Mouse (Mus musculus) olfactory bulb, adult 2 months (tissue): ENCODE data around the gene Pex7. TPM values are rescaled to one million over a fixed set of nuclear protein-coding genes. Genes with fewer than 3 reads are reported as not detected.

Experiments
- H3K27ac ChIP-seq: fragments of 200-500 bp; 2 replicates; pipeline ENCODE4 v1.5.1; 2012; ENCODE audit warnings: low read depth, low read length; ENCODE audit not compliant: insufficient read depth
- H3K4me1 ChIP-seq: fragments of 200-500 bp; 2 replicates; pipeline ENCODE4 v1.6.1; 2012; ENCODE audit warnings: low read length; ENCODE audit not compliant: control insufficient read depth, insufficient read depth
- H3K4me3 ChIP-seq: fragments of 200-500 bp; 2 replicates; pipeline ENCODE4 v1.5.1; 2012; ENCODE audit warnings: mild to moderate bottlenecking, low read depth, low read length, moderate library complexity; ENCODE audit not compliant: insufficient read depth
- CTCF ChIP-seq: fragments of 200-500 bp; IDR thresholded peaks from 2 replicates; pipeline ENCODE4 v1.5.1; 2012; ENCODE audit warnings: low read depth, mild to moderate bottlenecking, low read length, moderate library complexity; ENCODE audit not compliant: insufficient read depth
- POLR2A ChIP-seq: fragments of 200-500 bp; IDR thresholded peaks from 2 replicates; pipeline ENCODE4 v1.6.1; 2012; ENCODE audit warnings: mild to moderate bottlenecking, low read depth, low read length, moderate library complexity; ENCODE audit not compliant: insufficient read depth
- WGBS: fragments of 180-500 bp; shearing (Covaris S2); methylation state at CpG from one replicate; pipeline ENCODE4 v1.1.7; 2018; 5-methylcytosine and 5-hydroxymethylcytosine counted together
- polyA plus RNA-seq: library from polyadenylated mRNA; stranded (reverse); fragments of >200 nt; gene quantifications from 2 replicates; pipeline ENCODE4 v1.2.4, GENCODE M21; 2012; ENCODE audit warnings: low replicate concordance; ENCODE audit not compliant: missing spikeins, insufficient read depth, insufficient read length

Pex7 gene
- polyA plus RNA-seq, 1 experiment, result not detected

DNA sequence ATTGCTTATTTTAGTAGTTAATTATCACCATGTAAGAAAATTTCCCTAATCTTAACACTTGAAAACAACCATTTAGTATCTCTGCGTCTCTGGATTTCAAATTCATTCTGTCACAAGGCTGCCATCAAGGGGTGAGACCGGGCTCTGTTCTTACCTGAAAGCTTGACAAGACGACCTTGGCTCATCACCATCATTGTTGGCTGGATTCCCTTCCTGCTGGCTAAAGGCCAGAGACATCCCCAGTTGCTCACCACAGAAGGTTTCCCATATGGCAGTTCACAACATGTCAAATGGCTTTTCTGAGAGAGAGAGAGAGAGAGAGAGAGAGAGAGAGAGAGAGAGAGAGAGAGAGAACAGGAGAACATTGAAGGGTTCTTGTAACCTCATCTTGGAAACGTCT lies 14.9 kb upstream of the Pex7 start:
- Histone ChIP-seq H3K27ac (no peak overlapping the region), H3K4me3 (no peak overlapping the region), H3K4me1 (no peaks in the 10 kb centered on the region)
- no peak for TF ChIP-seq POLR2A
- TF ChIP-seq CTCF, result no peak
- WGBS, result 44% methylated on average over 4 of the region's 4 CpGs

DNA sequence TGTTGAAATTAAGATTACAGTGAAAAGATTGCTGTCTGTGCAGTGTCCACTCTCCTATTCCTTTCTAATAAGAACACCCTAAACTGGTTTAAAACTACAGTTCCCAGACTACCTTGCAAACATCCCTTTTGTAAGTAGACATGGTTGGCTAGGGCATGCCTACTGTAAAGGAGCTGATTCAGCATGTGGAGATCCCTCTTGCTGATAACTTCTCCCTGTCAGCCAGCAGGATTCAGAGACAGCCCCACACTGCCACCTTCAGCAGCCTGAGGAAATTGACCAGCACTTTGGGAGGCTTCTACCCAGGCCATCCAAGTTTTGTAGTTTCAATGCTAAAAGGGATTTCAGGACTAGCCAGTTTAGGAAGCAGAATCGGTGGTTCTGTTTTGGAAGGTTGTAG lies 7.8 kb upstream of the Pex7 start:
- H3K4me1 ChIP-seq, result no peaks in the 10 kb centered on the region
- H3K27ac ChIP-seq, result no peak overlapping the region
- WGBS, result 63% methylated on average over 1 of the region's 1 CpGs
- no peak overlapping the region for H3K4me3 ChIP-seq
- no peak for TF ChIP-seq POLR2A

- Histone ChIP-seq H3K4me1 (no peaks in the 10 kb centered on the region), H3K4me3 (no peak overlapping the region), H3K27ac (no peak overlapping the region)
- 82% methylated on average over 4 of the region's 4 CpGs for WGBS
- TF ChIP-seq POLR2A (no peak), CTCF (no peak)
These were observed 6.3 kb upstream of the Pex7 start for GRCm38 (mm10) chr10:19913806-19914205.

- Histone ChIP-seq H3K27ac (no peak overlapping the region), H3K4me1 (no peaks in the 10 kb centered on the region), H3K4me3 (no peak overlapping the region)
- no peak for TF ChIP-seq CTCF
- TF ChIP-seq POLR2A, result no peak
- WGBS, result 33% methylated on average over 1 of the region's 1 CpGs
These were observed 4.1 kb upstream of the Pex7 start for GRCm38 (mm10) chr10:19911583-19911982.

GRCm38 (mm10) chr10:19910516-19910915 lies 3.0 kb upstream of the Pex7 start:
- Histone ChIP-seq H3K4me3 (no peak overlapping the region), H3K27ac (no peak overlapping the region), H3K4me1 (no peaks in the 10 kb centered on the region)
- TF ChIP-seq CTCF (no peak), POLR2A (no peak)
- WGBS, result 84% methylated on average over 2 of the region's 2 CpGs

GRCm38 (mm10) chr10:19908076-19908475 lies 587 bp upstream of the Pex7 start:
- no peak for TF ChIP-seq CTCF
- H3K4me3 ChIP-seq, result no peak overlapping the region
- H3K27ac ChIP-seq, result no peak overlapping the region
- WGBS, result 75% methylated on average over 2 of the region's 2 CpGs
- peaks cover 5% of the 10 kb centered on the region for H3K4me1 ChIP-seq

DNA sequence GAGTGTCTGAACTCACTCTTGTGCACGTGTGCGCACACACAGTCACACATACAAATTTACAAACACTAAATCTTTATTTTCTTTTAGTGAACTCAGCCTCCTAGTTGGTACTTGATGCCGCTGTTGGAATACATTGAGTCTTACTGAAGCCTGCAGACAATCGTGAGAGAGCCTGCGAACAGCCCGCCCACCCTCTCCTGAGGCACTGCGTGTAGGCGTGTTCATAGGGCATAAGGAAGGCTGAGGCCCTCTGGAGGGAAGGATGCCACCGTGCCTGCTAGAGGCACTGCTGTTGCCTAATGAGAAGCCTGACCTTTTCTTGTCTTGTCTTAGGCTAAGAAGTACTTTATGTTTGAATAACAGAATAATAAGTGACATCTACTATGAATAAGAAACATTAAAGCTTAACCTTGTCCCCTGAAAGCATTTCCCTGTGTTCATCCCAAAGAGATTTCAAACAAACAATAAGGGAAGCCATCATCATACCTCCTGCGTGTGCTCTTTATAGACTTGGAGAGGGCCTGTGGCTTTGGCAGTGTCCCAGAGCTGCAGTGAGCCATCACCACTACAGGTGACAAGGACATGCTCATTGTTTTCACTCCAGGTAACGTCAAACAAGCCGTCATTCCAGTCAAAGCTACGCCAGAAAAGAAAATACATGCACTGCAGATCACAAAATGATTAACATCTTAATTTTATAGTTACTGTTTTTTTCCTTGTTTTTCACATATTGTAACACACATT lies 3.2 kb downstream of the Pex7 start:
- 59% methylated on average over 13 of the region's 13 CpGs for WGBS
- Histone ChIP-seq H3K4me3 (no peak overlapping the region), H3K27ac (no peak overlapping the region), H3K4me1 (peaks cover 5% of the 10 kb centered on the region)
- no peak for TF ChIP-seq CTCF
- no peak for TF ChIP-seq POLR2A

DNA sequence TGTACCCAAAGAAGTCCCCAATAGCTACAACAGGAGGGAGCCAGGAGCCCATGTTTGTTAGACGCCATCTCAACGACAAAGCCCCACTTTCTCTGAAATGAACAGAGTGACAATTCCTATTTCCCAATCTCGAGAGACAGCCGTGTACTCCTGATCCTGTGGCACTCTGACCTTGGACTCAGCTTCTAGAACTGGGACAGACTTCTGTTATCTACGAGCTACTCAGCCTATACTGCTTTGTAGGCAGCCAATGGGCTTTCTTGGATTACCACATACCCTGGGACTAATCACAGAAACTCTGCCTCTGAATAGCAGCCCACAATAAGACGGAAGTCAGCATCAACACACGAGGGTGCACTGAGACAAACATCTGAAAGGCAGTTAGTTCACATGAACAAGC lies 5.5 kb downstream of the Pex7 start:
- whole genome bisulfite sequencing, result 75% methylated on average over 7 of the region's 7 CpGs

DNA sequence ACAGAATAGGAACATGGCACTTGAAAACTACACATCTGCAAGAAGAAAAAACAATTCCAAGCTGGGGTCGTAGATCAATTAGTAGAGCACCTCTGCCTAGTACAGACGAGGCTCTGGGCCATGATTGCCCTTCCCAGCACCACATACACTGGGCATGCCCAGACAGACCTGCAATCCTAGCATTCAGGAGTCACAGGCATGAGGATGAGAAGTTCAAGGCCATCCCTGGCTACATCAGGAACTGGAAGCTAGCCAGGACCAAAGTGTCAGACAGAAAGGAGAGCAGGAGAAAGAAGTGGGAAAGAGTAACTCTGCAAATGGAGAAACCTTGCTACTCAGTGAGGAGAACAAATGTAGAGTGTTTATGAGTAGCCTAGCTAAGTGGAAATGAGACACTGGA lies 7.3 kb downstream of the Pex7 start:
- Histone ChIP-seq H3K4me1 (peaks cover 5% of the 10 kb centered on the region), H3K27ac (no peak overlapping the region), H3K4me3 (no peak overlapping the region)
- TF ChIP-seq POLR2A, result no peak
- TF ChIP-seq CTCF, result no peak
- 89% methylated on average over 2 of the region's 2 CpGs for WGBS

More for the DNA sequence above, 5.5 kb downstream of the Pex7 start:
- no peak overlapping the region for H3K27ac ChIP-seq
- TF ChIP-seq CTCF (no peak), POLR2A (no peak)
- H3K4me3 ChIP-seq, result no peak overlapping the region
- H3K4me1 ChIP-seq, result peaks cover 5% of the 10 kb centered on the region

DNA sequence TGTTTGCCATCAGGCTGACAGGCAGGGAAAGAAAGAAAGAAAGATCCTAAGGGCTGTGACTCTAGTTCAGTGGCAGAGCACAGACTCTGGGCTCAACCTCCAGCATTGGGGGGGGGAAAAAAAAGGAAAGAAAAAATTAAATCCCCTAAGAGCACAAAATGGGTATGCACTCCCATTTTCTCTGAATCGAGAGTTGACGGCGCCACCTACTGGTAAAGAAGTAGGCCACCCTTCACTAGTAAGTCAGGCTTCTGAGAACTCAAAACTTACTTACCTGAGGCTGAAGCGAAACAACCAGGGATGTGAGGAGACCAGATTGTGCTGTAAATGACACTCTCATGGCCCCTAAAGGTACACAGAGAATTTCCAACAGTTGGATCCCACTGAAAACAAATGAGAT lies 13.5 kb downstream of the Pex7 start:
- Histone ChIP-seq H3K4me3 (no peak overlapping the region), H3K4me1 (no peaks in the 10 kb centered on the region), H3K27ac (no peak overlapping the region)
- 16% methylated on average over 4 of the region's 4 CpGs for WGBS
- TF ChIP-seq CTCF, result no peak
- TF ChIP-seq POLR2A, result no peak
